Mouse (Mus musculus) heart, embryonic 14.5 days (tissue): ENCODE measurements around the gene Xylb. TPM values are rescaled to one million over a fixed set of nuclear protein-coding genes. Genes with fewer than 3 reads are reported as not detected.

Experiments used
- ATAC-seq: fragments of 200-750 bp; cut with Nextera tagmentation; 2 replicates; pipeline ENCODE4 v1.8.0; 2017; ENCODE audit warnings: low read depth, moderate TSS enrichment; ENCODE audit not compliant: insufficient number of reproducible peaks, insufficient read depth, low FRiP score
- H3K27ac ChIP-seq, 2 experiments: fragments of 200-500 bp in 1 of 2; fragments of 300-500 bp in 1 of 2; sonication (generic) in 1 of 2; replicated peaks in 1 of 2; 2 replicates each; pipeline ENCODE4 v1.5.1; 2012 to 2014; ENCODE audit warnings: low read depth in 2 of 2, low read length in 2 of 2, control low read depth in 1 of 2, mild to moderate bottlenecking in 1 of 2, mixed read lengths in 1 of 2; ENCODE audit not compliant: control insufficient read depth in 1 of 2, insufficient read depth in 1 of 2
- H3K27me3 ChIP-seq: fragments of 300-500 bp; sonication (generic); 2 replicates; pipeline ENCODE4 v1.6.1; 2014; ENCODE audit warnings: mild to moderate bottlenecking, low read length, control low read depth; ENCODE audit not compliant: control insufficient read depth, insufficient read depth
- H3K36me3 ChIP-seq: fragments of 300-500 bp; sonication (generic); 2 replicates; pipeline ENCODE4 v1.6.1; 2014; ENCODE audit warnings: mild to moderate bottlenecking, control low read depth, low read length, mixed read lengths; ENCODE audit not compliant: control insufficient read depth, insufficient read depth
- H3K4me1 ChIP-seq, 2 experiments: fragments of 200-500 bp in 1 of 2; fragments of 300-500 bp in 1 of 2; sonication (generic) in 1 of 2; 2 replicates each; pipeline ENCODE4 v1.6.1; 2012 to 2014; ENCODE audit warnings: low read length in 2 of 2, control low read depth in 1 of 2, mixed read lengths in 1 of 2; ENCODE audit not compliant: control insufficient read depth in 2 of 2, insufficient read depth in 2 of 2
- H3K4me2 ChIP-seq: fragments of 300-500 bp; sonication (generic); 2 replicates; pipeline ENCODE4 v1.6.1; 2014; ENCODE audit warnings: mild to moderate bottlenecking, low read length
- H3K4me3 ChIP-seq, 2 experiments: fragments of 200-500 bp in 1 of 2; fragments of 300-500 bp in 1 of 2; sonication (generic) in 1 of 2; 2 replicates each; pipeline ENCODE4 v1.5.1; 2012 to 2014; ENCODE audit warnings: low read length in 2 of 2, mild to moderate bottlenecking in 2 of 2, control low read depth in 1 of 2, low read depth in 1 of 2, moderate library complexity in 1 of 2; ENCODE audit not compliant: control insufficient read depth in 1 of 2, insufficient read depth in 1 of 2
- H3K9ac ChIP-seq: fragments of 300-500 bp; sonication (generic); 2 replicates; pipeline ENCODE4 v1.6.1; 2014; ENCODE audit warnings: mild to moderate bottlenecking, low read length
- H3K9me3 ChIP-seq: fragments of 300-500 bp; sonication (generic); 2 replicates; pipeline ENCODE4 v1.6.1; 2016; ENCODE audit warnings: low read length, control low read depth; ENCODE audit not compliant: control insufficient read depth
- WGBS: fragments of 180-500 bp; shearing (Covaris S2); extraction: QIAGEN DNeasy Blood & Tissue Kit; methylation state at CpG from one replicate; pipeline ENCODE4 v1.1.7; 2014; 5-methylcytosine and 5-hydroxymethylcytosine counted together
- polyA plus RNA-seq: library from polyadenylated mRNA; unstranded; fragments of >200 nt; fragmentation: Nextera tagmentation; extraction: Ambion mirVana; gene quantifications from 2 replicates; pipeline ENCODE4 v1.2.1, GENCODE M21; 2014

Gene Xylb
- polyA plus RNA-seq, 1 experiment from 2014 or later, result 1.2 TPM

- Histone ChIP-seq H3K27ac (no peak overlapping the region), H3K9ac (no peak overlapping the region)
- 70% methylated on average over 4 of the region's 4 CpGs for WGBS
These were observed 21.6 kb upstream of the Xylb start for GRCm38 (mm10) chr9:119335571-119335970.

GRCm38 (mm10) chr9:119337842-119338241, 19.3 kb upstream of the Xylb start:
- H3K27ac ChIP-seq, result no peak overlapping the region
- H3K4me2 ChIP-seq, result no peak overlapping the region
- H3K4me1 ChIP-seq, result peaks cover 20 to 23% of the 10 kb centered on the region in 2 experiments
- no peaks in the 10 kb centered on the region for H3K27me3 ChIP-seq
- peaks cover 11% of the 10 kb centered on the region; the same call in 1 of the 2 replicates for H3K36me3 ChIP-seq
- H3K9me3 ChIP-seq, result no peaks in the 10 kb centered on the region
- ATAC-seq, result no peak
- H3K9ac ChIP-seq, result no peak overlapping the region
- no peak overlapping the region for H3K4me3 ChIP-seq
- WGBS, result 91% methylated on average over 14 of the region's 14 CpGs

More at GRCm38 (mm10) chr9:119335571-119335970, 21.6 kb upstream of the Xylb start:
- no peaks in the 10 kb centered on the region for H3K9me3 ChIP-seq
- no peaks in the 10 kb centered on the region for H3K27me3 ChIP-seq
- no peak overlapping the region for H3K4me2 ChIP-seq
- no peak for ATAC-seq
- H3K4me3 ChIP-seq, result no peak overlapping the region
- H3K36me3 ChIP-seq, result 0 out of 2 replicates have a peak, but pooled peaks cover 9% of the 10 kb centered on the region
- H3K4me1 ChIP-seq, result peaks cover 16% of the 10 kb centered on the region in 2 experiments

GRCm38 (mm10) chr9:119338350-119338749, 18.8 kb upstream of the Xylb start:
- 85% methylated on average over 3 of the region's 3 CpGs for WGBS
- ATAC-seq, result no peak
- peaks cover 20 to 23% of the 10 kb centered on the region in 2 experiments for H3K4me1 ChIP-seq
- H3K36me3 ChIP-seq, result peaks cover 16% of the 10 kb centered on the region
- H3K9me3 ChIP-seq, result no peaks in the 10 kb centered on the region
- no peaks in the 10 kb centered on the region for H3K27me3 ChIP-seq
- no peak overlapping the region for H3K4me2 ChIP-seq
- H3K27ac ChIP-seq, result no peak overlapping the region
- H3K4me3 ChIP-seq, result no peak overlapping the region
- no peak overlapping the region for H3K9ac ChIP-seq

GRCm38 (mm10) chr9:119339106-119339505, 18.1 kb upstream of the Xylb start:
- H3K27me3 ChIP-seq, result no peaks in the 10 kb centered on the region
- 44% methylated on average over 7 of the region's 7 CpGs for WGBS
- peaks cover 23% of the 10 kb centered on the region for H3K36me3 ChIP-seq
- no peaks in the 10 kb centered on the region for H3K9me3 ChIP-seq
- no peak for ATAC-seq
- H3K4me2 ChIP-seq, result peak overlapping the region; percentile 84
- H3K9ac ChIP-seq, result peak overlapping the region; percentile 82
- peak overlapping the region; percentile 79 to 89 for H3K4me3 ChIP-seq
- no peak overlapping the region for H3K27ac ChIP-seq
- peaks cover 16 to 21% of the 10 kb centered on the region in 2 experiments for H3K4me1 ChIP-seq

DNA sequence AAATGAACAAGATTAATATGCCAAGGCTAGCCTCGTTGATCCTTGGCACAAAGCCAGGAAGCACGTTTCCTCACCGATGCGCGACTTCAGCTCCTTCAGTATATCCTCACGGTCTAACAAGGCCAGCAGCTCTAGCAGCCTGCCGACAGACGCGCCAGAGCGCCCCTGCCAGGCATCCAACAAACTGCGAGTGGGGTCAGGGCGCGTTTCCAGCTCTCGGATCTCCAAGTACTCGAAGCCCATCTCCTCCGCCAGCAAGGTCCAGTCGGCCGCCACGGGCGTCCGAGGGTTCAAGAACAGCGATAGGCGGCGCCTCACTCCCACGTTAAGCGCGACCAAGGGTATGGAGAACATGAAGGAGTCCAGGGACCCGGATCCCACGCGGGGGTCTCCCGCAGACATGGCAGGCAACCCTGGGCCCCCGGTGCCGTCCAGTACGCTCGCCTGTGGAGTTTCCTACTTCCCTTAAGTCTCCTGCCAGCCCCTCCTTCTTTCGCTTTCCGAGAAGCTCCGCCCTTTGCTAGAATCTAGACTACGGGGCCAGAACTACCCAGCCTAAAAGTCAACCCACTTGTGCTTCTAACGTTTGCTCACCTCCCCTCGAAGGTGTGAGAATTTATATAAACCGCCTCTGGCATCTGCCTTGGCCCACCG, 17.5 kb upstream of the Xylb start, which contains the start of gene Acaa1a:
Acaa1a (plus strand) TSS at position 119 of the 654 bp plus-strand sequence.
- H3K4me2 ChIP-seq, result peak within 1 kb of the TSS; percentile 84
- H3K9me3 ChIP-seq, result no peaks in the 10 kb centered on the region
- ATAC-seq, result no peak
- peak within 1 kb of the TSS; percentile 90 to 94 for H3K27ac ChIP-seq
- H3K4me3 ChIP-seq, result peak within 1 kb of the TSS; percentile 79 to 89
- H3K36me3 ChIP-seq, result peaks cover 29% of the 10 kb centered on the region
- WGBS, result 1% methylated on average over 43 of the region's 43 CpGs
- H3K27me3 ChIP-seq, result no peaks in the 10 kb centered on the region
- peaks cover 11 to 15% of the 10 kb centered on the region in 2 experiments for H3K4me1 ChIP-seq
- H3K9ac ChIP-seq, result peak within 1 kb of the TSS; percentile 82

DNA sequence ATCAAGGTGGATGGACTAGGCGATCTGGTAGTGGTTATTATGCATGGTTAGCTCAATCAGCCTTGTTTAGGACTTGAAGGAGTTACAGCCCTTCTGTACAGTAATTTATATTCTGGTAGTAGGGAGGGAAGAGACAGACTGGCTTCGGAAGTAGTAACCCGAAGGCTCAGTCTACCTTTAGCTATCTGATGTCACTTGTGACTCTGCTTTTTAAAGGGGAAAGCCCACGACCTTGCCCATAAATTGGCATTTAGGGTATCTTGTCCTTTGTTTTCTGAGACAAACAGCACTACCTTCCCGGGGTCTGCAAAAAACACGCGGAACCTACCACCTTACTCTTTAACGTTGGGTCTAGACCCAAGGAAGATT, 17.0 kb upstream of the Xylb start:
- peaks cover 34% of the 10 kb centered on the region for H3K36me3 ChIP-seq
- H3K9me3 ChIP-seq, result no peaks in the 10 kb centered on the region
- WGBS, result 2% methylated on average over 8 of the region's 8 CpGs
- no peak for ATAC-seq
- H3K4me3 ChIP-seq, result peak overlapping the region; percentile 79 to 89
- H3K4me2 ChIP-seq, result peak overlapping the region; percentile 84
- peaks cover 10 to 15% of the 10 kb centered on the region in 2 experiments for H3K4me1 ChIP-seq
- H3K9ac ChIP-seq, result peak overlapping the region; percentile 82
- H3K27me3 ChIP-seq, result no peaks in the 10 kb centered on the region
- H3K27ac ChIP-seq, result peak overlapping the region; percentile 90 to 94

DNA sequence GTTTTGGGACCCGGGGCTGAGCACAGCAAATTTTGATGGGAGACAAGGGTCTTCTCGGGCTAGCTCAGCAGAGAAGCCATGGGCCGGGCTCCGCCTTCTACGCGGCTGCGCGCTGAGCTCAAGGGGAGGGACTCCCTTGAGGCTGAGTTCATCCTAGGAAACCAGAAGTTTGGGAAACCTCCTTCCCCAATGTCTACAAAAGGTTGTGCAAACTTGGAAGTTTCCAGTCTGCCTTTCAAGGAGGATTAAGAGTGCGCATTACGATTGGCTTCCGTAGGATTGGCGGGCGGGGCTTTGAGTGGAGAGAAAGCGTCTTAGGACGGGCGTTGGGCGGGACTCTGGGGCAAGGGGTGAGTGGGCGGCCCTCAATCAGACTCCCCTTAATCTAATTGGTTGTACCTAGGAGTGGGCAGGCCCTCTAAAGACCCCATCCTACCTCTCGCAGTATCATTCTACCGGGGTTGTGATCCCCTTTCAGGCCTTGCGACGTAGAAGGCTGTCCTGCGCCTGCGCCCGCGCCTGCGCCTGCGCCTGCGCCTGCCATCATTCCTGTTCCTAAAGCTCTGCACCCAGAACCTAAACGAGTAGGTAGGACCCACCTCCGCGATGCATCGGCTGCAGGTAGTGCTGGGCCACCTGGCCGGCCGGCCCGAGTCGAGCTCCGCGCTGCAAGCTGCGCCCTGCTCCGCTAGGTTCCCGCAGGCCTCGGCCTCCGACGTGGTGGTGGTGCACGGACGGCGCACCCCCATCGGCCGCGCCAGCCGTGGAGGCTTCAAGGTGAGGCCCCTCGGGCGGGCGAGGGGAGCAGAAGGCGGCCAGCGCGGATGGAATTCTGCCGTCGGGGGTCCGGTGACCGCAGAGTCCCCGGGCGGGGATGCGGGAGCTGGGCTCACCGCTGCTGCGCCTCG, 16.0 kb upstream of the Xylb start, which contains the start of gene Myd88:
Myd88 (minus strand) TSS at position 503 of the 908 bp plus-strand sequence.
- H3K4me1 ChIP-seq, result peaks cover 10 to 15% of the 10 kb centered on the region in 2 experiments
- peaks cover 44% of the 10 kb centered on the region for H3K36me3 ChIP-seq
- H3K4me3 ChIP-seq, result peak within 1 kb of the TSS; percentile 79 to 89
- H3K9ac ChIP-seq, result peak within 1 kb of the TSS; percentile 82
- peak within 1 kb of the TSS; percentile 90 to 94 for H3K27ac ChIP-seq
- peak; percentile 96 for ATAC-seq
- WGBS, result under 1% methylated on average over 68 of the region's 68 CpGs
- H3K4me2 ChIP-seq, result peak within 1 kb of the TSS; percentile 84
- H3K9me3 ChIP-seq, result no peaks in the 10 kb centered on the region
- no peaks in the 10 kb centered on the region for H3K27me3 ChIP-seq
